Mouse (Mus musculus): ENCODE data around the gene Clic5. TPM values are rescaled to one million over a fixed set of nuclear protein-coding genes. Genes with fewer than 3 reads are reported as not detected.

Gene Clic5
- polyA plus RNA-seq, 1 experiment from 2014 or later, result 0.16 TPM

DNA sequence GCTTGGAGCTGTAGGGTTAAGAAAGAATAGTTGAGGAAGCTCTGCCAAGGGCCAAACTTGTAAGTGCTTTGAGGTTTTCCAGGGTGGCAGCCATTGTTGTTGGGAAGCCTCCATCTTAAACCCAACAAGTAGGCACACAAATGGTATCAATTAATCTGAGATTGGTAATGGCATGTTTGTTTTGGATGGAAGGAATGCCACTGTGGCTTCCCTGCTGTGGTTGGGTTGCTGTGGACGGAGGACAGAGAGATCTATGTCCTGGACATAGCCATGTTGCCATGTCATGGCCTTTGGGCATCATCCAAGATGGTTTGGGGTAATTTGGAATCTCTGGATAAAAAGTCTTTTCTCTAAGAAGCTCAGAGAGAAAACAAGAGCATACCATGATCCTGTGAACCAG, 108.8 kb downstream of the Clic5 start:
- Histone ChIP-seq H3K4me2 (replicated peaks) (no peak overlapping the region), H3K4me3 (no peak overlapping the region), H3K27ac (no peak overlapping the region), H3K27me3 (replicated peaks) (no peaks in the 10 kb centered on the region), H3K4me1 (peaks cover 6% of the 10 kb centered on the region; the same call in 1 of the 2 replicates), H3K36me3 (no peaks in the 10 kb centered on the region), H3K9me3 (no peaks in the 10 kb centered on the region), H3K9ac (no peak overlapping the region)
- ATAC-seq (ENCODE audit: low FRiP score, low read depth), result no peak
- 53% methylated on average over 1 of the region's 1 CpGs for WGBS

DNA sequence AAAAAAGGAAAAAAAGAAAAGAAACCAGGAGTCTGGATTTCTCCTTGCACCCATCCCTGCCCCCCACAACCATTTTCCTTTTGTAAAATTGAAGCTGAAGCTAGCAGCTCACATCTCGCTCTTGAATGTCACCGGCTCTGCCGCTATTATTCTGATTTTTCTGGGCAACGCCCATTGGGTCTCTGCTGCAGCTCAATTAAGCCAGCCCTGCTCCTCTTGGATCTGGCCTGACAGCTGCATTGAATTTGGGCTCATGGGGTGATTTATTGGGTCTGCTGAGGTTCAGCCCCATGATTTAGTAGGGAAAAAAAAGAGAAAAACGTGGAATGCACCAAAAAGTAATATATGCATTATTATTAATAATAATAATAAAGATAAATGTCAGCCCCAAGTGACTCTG, 111.9 kb downstream of the Clic5 start:
- 29% methylated on average over 5 of the region's 5 CpGs for WGBS
- Histone ChIP-seq H3K4me1 (peaks cover 6% of the 10 kb centered on the region; the same call in 1 of the 2 replicates), H3K27me3 (replicated peaks) (no peaks in the 10 kb centered on the region), H3K36me3 (no peaks in the 10 kb centered on the region), H3K4me3 (no peak overlapping the region), H3K9ac (no peak overlapping the region), H3K4me2 (replicated peaks) (no peak overlapping the region; the same call in 1 of the 2 replicates), H3K9me3 (no peaks in the 10 kb centered on the region), H3K27ac (no peak overlapping the region)
- no peak for ATAC-seq (ENCODE audit: low FRiP score, low read depth)

DNA sequence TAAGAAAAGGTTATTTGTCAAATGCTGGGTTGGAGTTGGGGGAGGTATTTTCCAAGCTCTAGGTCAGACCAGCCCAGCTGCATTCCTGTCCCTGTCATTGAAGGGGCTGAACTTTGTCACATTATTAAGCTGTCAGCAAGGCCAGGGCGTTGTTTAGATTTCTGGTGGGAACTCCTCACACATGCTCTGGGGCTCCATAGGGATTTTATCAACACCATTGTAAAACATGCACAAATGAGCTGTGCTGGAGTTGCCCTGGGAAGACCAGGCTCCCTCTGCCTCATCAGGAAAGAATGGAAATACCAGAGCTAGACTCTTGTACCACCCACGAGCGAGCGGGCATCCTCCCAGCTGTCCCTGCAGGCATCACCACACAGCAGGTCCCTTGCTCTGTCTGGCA, 112.3 kb downstream of the Clic5 start:
- Histone ChIP-seq H3K9me3 (no peaks in the 10 kb centered on the region), H3K4me2 (replicated peaks) (no peak overlapping the region), H3K4me3 (no peak overlapping the region), H3K27ac (no peak overlapping the region), H3K9ac (no peak overlapping the region), H3K4me1 (peaks cover 6% of the 10 kb centered on the region; the same call in 1 of the 2 replicates), H3K27me3 (replicated peaks) (no peaks in the 10 kb centered on the region), H3K36me3 (no peaks in the 10 kb centered on the region)
- no peak for ATAC-seq (ENCODE audit: low FRiP score, low read depth)
- WGBS, result 48% methylated on average over 4 of the region's 4 CpGs

DNA sequence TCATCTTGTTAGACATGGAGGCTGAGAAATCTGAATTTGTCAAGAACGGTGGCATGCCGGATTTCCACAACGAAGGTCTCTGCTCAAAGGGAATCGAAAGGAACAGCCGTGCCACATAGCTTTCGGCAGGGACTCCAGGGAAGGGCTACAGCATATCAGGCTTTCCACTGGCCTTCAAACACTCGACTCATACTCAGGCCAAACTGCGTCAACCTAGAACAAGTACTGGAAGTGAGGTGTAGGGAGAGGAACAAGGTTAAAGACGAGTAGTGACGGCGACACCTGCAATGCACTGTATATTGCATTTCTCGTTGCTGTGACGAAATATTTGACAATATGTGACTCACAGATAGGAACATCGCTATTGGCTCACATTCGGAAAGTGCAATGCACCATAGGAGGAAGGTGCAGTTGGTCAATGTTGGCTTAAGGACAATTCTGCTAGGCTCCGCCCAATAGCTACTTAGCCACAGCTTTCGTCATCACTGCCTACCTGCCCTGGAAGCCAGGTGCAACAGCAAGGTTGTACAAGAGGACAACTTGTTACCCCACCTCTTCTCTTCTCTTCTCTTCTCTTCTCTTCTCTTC, 112.9 kb downstream of the Clic5 start:
- H3K9ac ChIP-seq, result no peak overlapping the region
- peaks cover 6% of the 10 kb centered on the region; the same call in 1 of the 2 replicates for H3K4me1 ChIP-seq
- no peaks in the 10 kb centered on the region for H3K9me3 ChIP-seq
- no peaks in the 10 kb centered on the region for H3K27me3 ChIP-seq (replicated peaks)
- H3K27ac ChIP-seq, result no peak overlapping the region
- H3K36me3 ChIP-seq, result no peaks in the 10 kb centered on the region
- no peak for ATAC-seq (ENCODE audit: low FRiP score, low read depth)
- no peak overlapping the region for H3K4me3 ChIP-seq
- WGBS, result 90% methylated on average over 17 of the region's 17 CpGs
- no peak overlapping the region for H3K4me2 ChIP-seq (replicated peaks)

DNA sequence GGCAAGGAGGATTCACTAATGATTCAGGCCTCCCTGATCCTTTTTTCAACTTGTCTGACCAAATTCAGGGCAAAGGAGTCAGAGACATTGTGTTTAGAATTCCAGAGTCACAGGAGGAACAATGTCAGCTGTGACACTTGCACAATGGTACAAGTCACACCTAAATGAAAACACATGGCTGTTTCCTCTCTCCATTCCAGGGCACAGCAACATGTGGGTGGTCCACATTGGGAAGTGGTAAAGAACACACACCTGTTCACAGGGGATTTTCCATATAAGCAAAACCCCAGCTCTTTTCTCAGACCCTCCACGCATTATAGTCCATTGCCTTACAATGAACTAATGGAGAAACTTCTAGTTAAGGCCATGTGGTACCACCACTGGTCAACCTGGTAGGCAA, 115.7 kb downstream of the Clic5 start:
- no peak overlapping the region for H3K4me3 ChIP-seq
- no peak overlapping the region for H3K4me2 ChIP-seq (replicated peaks)
- no peak for ATAC-seq (ENCODE audit: low FRiP score, low read depth)
- H3K27me3 ChIP-seq (replicated peaks), result no peaks in the 10 kb centered on the region
- H3K36me3 ChIP-seq, result no peaks in the 10 kb centered on the region
- no peak overlapping the region for H3K27ac ChIP-seq
- H3K9me3 ChIP-seq, result no peaks in the 10 kb centered on the region
- 94% methylated on average over 1 of the region's 1 CpGs for WGBS
- H3K9ac ChIP-seq, result no peak overlapping the region
- peaks cover 6% of the 10 kb centered on the region; the same call in 1 of the 2 replicates for H3K4me1 ChIP-seq

DNA sequence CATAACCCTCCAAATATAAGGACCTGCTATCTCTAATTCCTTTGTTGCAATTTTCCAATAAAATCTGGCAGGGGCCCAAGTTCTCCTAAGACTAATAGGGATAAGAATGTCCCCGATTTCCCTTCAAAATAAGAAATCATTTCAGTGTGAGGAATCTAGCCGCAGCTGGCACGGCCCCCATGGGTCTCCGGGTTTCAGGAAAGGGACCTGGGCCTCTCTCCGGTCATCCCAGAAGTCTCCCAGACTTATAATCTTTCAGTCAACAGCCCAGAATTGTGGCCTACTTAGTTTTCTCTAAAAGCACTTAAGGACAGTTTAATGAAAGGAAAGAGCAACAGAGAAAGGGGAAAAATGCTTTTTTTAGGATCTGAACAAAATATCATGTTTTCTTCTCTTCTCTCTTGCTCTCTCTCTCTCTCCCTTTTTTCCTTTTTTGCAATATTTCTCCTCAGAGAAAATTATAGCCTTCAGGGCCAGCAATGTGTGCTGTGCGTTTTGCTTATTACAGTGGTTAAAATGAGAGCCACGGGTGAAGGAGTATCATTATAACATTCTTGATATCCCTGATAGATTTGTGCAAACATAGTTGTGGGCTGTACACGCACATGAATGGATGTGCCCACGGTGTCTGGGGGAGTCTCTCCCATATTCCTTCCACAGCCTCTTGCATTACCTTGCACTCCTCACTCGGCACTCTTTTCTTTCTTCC, 121.7 kb downstream of the Clic5 start:
- no peaks in the 10 kb centered on the region for H3K4me1 ChIP-seq
- H3K9me3 ChIP-seq, result no peaks in the 10 kb centered on the region
- H3K4me3 ChIP-seq, result no peak overlapping the region
- H3K4me2 ChIP-seq (replicated peaks), result no peak overlapping the region
- 86% methylated on average over 10 of the region's 10 CpGs for WGBS
- no peak overlapping the region for H3K27ac ChIP-seq
- no peak for ATAC-seq (ENCODE audit: low FRiP score, low read depth)
- no peak overlapping the region for H3K9ac ChIP-seq
- no peaks in the 10 kb centered on the region for H3K36me3 ChIP-seq
- H3K27me3 ChIP-seq (replicated peaks), result no peaks in the 10 kb centered on the region

DNA sequence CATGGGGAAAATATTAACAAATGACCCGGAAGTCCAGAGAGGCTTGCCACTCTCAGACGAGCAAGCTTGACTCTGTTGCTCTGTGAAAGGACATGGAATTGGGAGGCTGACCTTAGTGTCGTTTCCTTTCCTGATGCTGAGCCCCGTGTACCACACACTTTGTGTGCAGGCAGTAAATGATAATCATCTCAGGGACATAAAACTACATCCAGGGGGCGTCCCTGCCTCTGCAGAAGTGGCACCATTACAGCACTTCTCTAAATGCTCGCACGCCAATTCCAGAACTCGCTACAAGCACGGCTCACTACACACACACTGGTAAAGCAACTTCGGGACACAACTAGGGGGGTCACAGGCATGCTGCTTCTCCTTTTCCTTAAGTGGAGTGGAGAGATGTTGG, 136.9 kb downstream of the Clic5 start:
- WGBS, result 71% methylated on average over 10 of the region's 10 CpGs
- H3K27ac ChIP-seq, result no peak overlapping the region
- H3K4me3 ChIP-seq, result no peak overlapping the region
- H3K4me2 ChIP-seq (replicated peaks), result no peak overlapping the region
- H3K9me3 ChIP-seq, result no peaks in the 10 kb centered on the region
- H3K36me3 ChIP-seq, result no peaks in the 10 kb centered on the region
- ATAC-seq (ENCODE audit: low FRiP score, low read depth), result no peak
- no peak overlapping the region for H3K9ac ChIP-seq
- H3K4me1 ChIP-seq, result peaks cover 3% of the 10 kb centered on the region; the same call in 1 of the 2 replicates
- no peaks in the 10 kb centered on the region for H3K27me3 ChIP-seq (replicated peaks)

DNA sequence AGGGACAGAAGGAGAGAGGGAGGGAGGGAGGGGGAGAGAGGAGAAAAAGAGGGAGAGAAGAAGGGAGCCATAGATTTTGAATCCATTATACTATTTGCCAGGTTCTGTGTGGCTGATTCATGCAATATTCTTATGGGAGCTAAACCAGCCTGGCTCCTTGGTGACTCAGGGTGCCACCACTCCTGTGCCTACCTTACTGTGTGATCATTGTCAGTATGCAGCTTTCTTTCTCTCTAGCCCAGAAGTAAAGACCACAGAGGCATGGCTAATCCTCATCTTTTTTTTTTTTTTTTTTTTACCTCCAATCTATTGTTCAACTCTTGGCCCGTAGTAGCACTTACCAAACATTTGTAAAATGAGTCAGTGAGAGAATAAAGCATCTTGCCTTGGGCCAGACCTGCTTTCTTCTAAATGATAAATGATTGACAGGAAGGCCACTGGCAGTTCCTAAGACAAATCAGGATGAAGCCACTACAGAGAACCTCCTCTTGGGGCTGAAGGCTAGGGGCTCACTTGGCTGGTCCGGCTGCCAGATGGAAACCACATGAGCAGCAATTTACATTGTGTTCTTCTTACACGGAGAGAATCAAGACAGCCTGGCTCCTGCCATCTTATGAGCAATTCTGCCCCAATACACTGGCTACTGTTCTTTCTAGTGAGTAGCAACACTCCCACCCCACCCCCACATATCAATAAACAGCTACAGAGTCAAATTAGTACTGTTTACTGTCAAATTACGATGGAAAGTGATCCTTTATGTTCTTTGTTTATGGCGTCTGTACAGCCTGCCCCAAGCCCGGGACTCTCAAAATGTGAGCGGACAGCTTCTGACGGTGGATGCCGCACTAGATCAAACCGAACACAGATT, 139.1 kb downstream of the Clic5 start:
- Histone ChIP-seq H3K9ac (no peak overlapping the region), H3K9me3 (no peaks in the 10 kb centered on the region), H3K36me3 (no peaks in the 10 kb centered on the region), H3K4me2 (replicated peaks) (no peak overlapping the region), H3K27ac (no peak overlapping the region), H3K4me1 (peaks cover 3% of the 10 kb centered on the region; the same call in 1 of the 2 replicates), H3K27me3 (replicated peaks) (no peaks in the 10 kb centered on the region), H3K4me3 (no peak overlapping the region)
- no peak for ATAC-seq (ENCODE audit: low FRiP score, low read depth)
- 42% methylated on average over 10 of the region's 10 CpGs for WGBS

DNA sequence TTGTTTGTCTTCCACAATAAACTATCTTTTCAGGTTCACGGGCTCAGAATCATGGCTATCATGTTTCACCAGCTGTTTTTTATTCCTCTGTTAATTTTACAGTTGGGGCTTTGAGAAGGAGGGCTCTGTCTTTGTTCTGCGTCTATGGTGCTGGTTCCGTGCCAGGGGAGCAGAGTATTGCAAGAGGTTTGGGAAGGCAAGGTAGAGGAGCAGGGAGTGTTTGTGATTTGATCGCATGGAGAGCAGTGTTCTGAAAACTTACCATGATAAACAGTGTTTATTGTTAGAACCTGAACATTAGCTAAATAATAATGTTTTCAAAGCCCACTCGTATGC, 139.7 kb downstream of the Clic5 start:
- Histone ChIP-seq H3K4me2 (replicated peaks) (no peak overlapping the region), H3K4me1 (peaks cover 3% of the 10 kb centered on the region; the same call in 1 of the 2 replicates), H3K4me3 (no peak overlapping the region), H3K36me3 (no peaks in the 10 kb centered on the region), H3K27me3 (replicated peaks) (no peaks in the 10 kb centered on the region), H3K27ac (no peak overlapping the region), H3K9ac (no peak overlapping the region), H3K9me3 (no peaks in the 10 kb centered on the region)
- no peak for ATAC-seq (ENCODE audit: low FRiP score, low read depth)
- WGBS, result 68% methylated on average over 5 of the region's 5 CpGs

Other genes starting within 250 kb of the Clic5 start
- gene Enpp5, start 109.8 kb upstream of the Clic5 start, polyA plus RNA-seq (2016; fragmentation: Nextera tagmentation; extraction: Ambion mirVana), result 31.5 and 34.3 TPM in 2 replicates
- gene Enpp4, start 82.8 kb upstream of the Clic5 start, polyA plus RNA-seq (2016; fragmentation: Nextera tagmentation; extraction: Ambion mirVana), result 4.5 and 5.3 TPM in 2 replicates

Measured in neural tube, embryonic 12.5 days (tissue).